Mouse (Mus musculus): Measurements from ENCODE around the gene Wdr89.

- TF ChIP-seq CTCF (conservative IDR thresholded peaks at IDR 0.05; ENCODE audit: low read length) (no peak), NANOG (IDR thresholded peaks at IDR 0.05; ENCODE audit: borderline replicate concordance, low read length) (no peak), POU5F1 (IDR thresholded peaks at IDR 0.05; ENCODE audit: borderline replicate concordance, low read length) (no peak)
These were observed 46.0 kb downstream of the Wdr89 start for GRCm38 (mm10) chr12:75623292-75623691.

Measured in E14TG2a.4 (cell line).